Mouse (Mus musculus) bone marrow macrophage, adult 2 months (primary cell): ENCODE data around the gene Pdk2.

Source experiments
- CTCF ChIP-seq: IDR thresholded peaks from 2 replicates; pipeline ENCODE4 v1.5.1; 2012; ENCODE audit warnings: low read depth, mild to moderate bottlenecking, low read length, moderate library complexity
- POLR2A ChIP-seq: IDR thresholded peaks from 2 replicates; pipeline ENCODE4 v1.6.1; 2012; ENCODE audit warnings: mild to moderate bottlenecking, low read depth, low read length, borderline replicate concordance

- TF ChIP-seq POLR2A (no peak), CTCF (no peak)
Measured at GRCm38 (mm10) chr11:95027850-95028470, 13.2 kb downstream of the Pdk2 start.
